In the genomic region with DNA sequence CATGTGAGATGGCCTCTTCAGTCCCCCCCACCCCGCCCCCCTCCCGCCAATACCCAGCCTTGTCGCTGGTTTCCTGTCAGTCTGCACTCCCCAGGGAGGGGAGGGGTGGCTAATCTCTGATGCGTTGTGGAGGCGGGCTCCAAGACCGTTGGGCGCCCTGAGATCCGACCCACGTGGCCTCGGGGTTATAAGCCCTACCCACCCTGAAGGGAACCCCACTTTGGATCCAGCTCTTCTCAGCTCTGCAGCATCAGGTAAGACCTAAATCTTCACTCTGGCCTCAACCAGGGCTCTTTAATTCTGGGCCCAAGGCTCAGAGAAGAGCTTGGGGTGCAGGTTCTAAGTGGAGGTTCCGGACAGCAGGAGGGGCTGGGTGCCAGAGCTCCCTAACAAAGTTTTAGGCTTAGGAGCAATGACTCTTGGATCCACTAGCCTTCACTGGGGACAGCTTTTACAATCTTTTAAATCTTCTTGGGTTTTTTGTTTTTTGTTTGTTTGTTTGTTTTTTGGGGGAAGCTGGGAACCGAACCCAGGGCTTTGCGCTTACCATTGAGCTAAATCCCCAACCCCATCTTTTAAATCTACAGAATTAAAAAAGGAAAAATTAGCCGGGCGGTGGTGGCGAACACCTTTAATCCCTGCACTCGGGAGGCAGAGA, we compare ENCODE assay signal across 9 mouse cellular contexts. TPM values are rescaled to one million over a fixed set of nuclear protein-coding genes. Genes with fewer than 3 reads are reported as not detected.
DNase-seq lines count a peak whose midpoint lies in the region; ATAC-seq and TF ChIP-seq lines count a peak whose summit lies in the region.
"Had no signal": no experiment of that assay in that cellular context is flagged by ENCODE, and none has a peak within 500 bp of the region (broad histone marks: within the 10 kb centered on the region; RNA-seq: fewer than 3 reads in every experiment).

No protein-coding gene starts in this region.

- peaks cover 5% of the 10 kb centered on the region; the same call in 1 of the 2 replicates for H3K4me1 ChIP-seq in heart, embryonic 11.5 days (ENCODE audit: control insufficient read depth, insufficient read depth, low read length)
- H3K4me1 ChIP-seq in lung, embryonic 14.5 days (ENCODE audit: insufficient read depth), result no peaks in the 10 kb centered on the region

- H3K27me3 ChIP-seq in heart, embryonic 11.5 days (ENCODE audit: control insufficient read depth, insufficient read depth, low read length), result peaks cover 12% of the 10 kb centered on the region
- H3K27me3 ChIP-seq in lung, embryonic 14.5 days (ENCODE audit: insufficient read depth, low read length), result peaks cover 12% of the 10 kb centered on the region

- peak; percentile 84 for ATAC-seq in heart, embryonic 11.5 days (replicated peaks; ENCODE audit: insufficient number of reproducible peaks, low FRiP score, low TSS enrichment)
- ATAC-seq in lung, embryonic 14.5 days (ENCODE audit: insufficient read depth), result peak; percentile 64

- H3K4me3 ChIP-seq in layer of hippocampus, adult 2 months, result peak overlapping the region; percentile 15; the same call in 1 of the 2 replicates
- H3K4me3 ChIP-seq in heart, embryonic 11.5 days (ENCODE audit: low read depth, low read length), result peak overlapping the region; percentile 34
- peak overlapping the region; percentile 19; the same call in 1 of the 2 replicates for H3K4me3 ChIP-seq in lung, embryonic 14.5 days (ENCODE audit: low read depth, low read length)

- DNase-seq in layer of hippocampus, adult 2 months (ENCODE audit: low spot score in 2 of 2), result no peak
- no peak for DNase-seq in layer of hippocampus, postnatal 36 days
- peak; percentile 99 for DNase-seq in T-cell, adult 2 months (ENCODE audit: low spot score)
- peak; percentile 27 for DNase-seq in lung, embryonic 14.5 days
- peak; percentile 95 to 96 for DNase-seq in spleen, postnatal 4 days (ENCODE audit: low spot score in 2 of 2)
- DNase-seq in cerebellum, postnatal 36 days, result no peak
- DNase-seq in ovary, postnatal 36 days (ENCODE audit: low spot score), result no peak

- no peaks in the 10 kb centered on the region for H3K9me3 ChIP-seq in heart, embryonic 11.5 days (replicated peaks; ENCODE audit: control insufficient read depth, low read length)
- no peaks in the 10 kb centered on the region for H3K9me3 ChIP-seq in lung, embryonic 14.5 days (ENCODE audit: low read depth, low read length)

- no peak for TF ChIP-seq CTCF in layer of hippocampus, adult 2 months (conservative IDR thresholded peaks at IDR 0.05)
- no peak for TF ChIP-seq CTCF in lung, embryonic 14.5 days (IDR thresholded peaks at IDR 0.05; ENCODE audit: low read depth)

- 63% methylated on average over 17 of the region's 17 CpGs for WGBS in heart, embryonic 11.5 days (ENCODE audit: insufficient replicate concordance)
- WGBS in lung, embryonic 14.5 days, result 65% methylated on average over 17 of the region's 17 CpGs

- peak overlapping the region; percentile 36; the same call in 1 of the 2 replicates for H3K4me2 ChIP-seq in heart, embryonic 11.5 days
- H3K4me2 ChIP-seq in lung, embryonic 14.5 days, result no peak overlapping the region; the same call in 1 of the 2 replicates

- H3K36me3 ChIP-seq in heart, embryonic 11.5 days (ENCODE audit: control insufficient read depth, insufficient read depth, low read length), result no peaks in the 10 kb centered on the region
- H3K36me3 ChIP-seq in lung, embryonic 14.5 days (ENCODE audit: insufficient read depth), result no peaks in the 10 kb centered on the region

- no peak overlapping the region for H3K27ac ChIP-seq in layer of hippocampus, adult 2 months
- peak overlapping the region; percentile 57 for H3K27ac ChIP-seq in heart, embryonic 11.5 days (ENCODE audit: low read depth, low read length)
- H3K27ac ChIP-seq in lung, embryonic 14.5 days (ENCODE audit: low read depth), result no peak overlapping the region

- peak overlapping the region; percentile 68; the same call in 1 of the 2 replicates for H3K9ac ChIP-seq in heart, embryonic 11.5 days (ENCODE audit: low read depth, low read length)
- peak overlapping the region; percentile 9; the same call in 1 of the 2 replicates for H3K9ac ChIP-seq in lung, embryonic 14.5 days

RNA-seq across cellular contexts. Expression of a gene that starts 4.9 kb away (rescaled TPM):
- total RNA-seq in layer of hippocampus, adult 2 months (2021), result 100 to 1,000 TPM; 155 to 175 TPM
- total RNA-seq in layer of hippocampus, postnatal 36 days (2021), result 100 to 1,000 TPM; 146 to 163 TPM
- 0.72 and 1.2 TPM in 2 replicates for polyA plus RNA-seq in heart, embryonic 11.5 days (2014; fragmentation: Nextera tagmentation; extraction: Ambion mirVana)
- 1.5 and 2.5 TPM in 2 replicates for polyA plus RNA-seq in lung, embryonic 14.5 days (2014; fragmentation: Nextera tagmentation; extraction: Ambion mirVana)

RNA-seq across cellular contexts. Expression of a gene that starts 18.1 kb away (rescaled TPM):
- total RNA-seq in layer of hippocampus, adult 2 months (2021), result 10 to 100 TPM; 72.1 to 72.8 TPM
- 10 to 100 TPM; 71.7 to 78.7 TPM for total RNA-seq in layer of hippocampus, postnatal 36 days (2021)
- polyA plus RNA-seq in heart, embryonic 11.5 days (2014; fragmentation: Nextera tagmentation; extraction: Ambion mirVana), result 114 and 120 TPM in 2 replicates
- 145 and 146 TPM in 2 replicates for polyA plus RNA-seq in lung, embryonic 14.5 days (2014; fragmentation: Nextera tagmentation; extraction: Ambion mirVana)

RNA-seq across cellular contexts. Expression of a gene that starts 37.9 kb away (rescaled TPM):
- not detected for total RNA-seq in layer of hippocampus, adult 2 months (2021)
- total RNA-seq in layer of hippocampus, postnatal 36 days (2021), result under 1 TPM; 0.28 to 0.60 TPM
- polyA plus RNA-seq in heart, embryonic 11.5 days (2014; fragmentation: Nextera tagmentation; extraction: Ambion mirVana), result 6.7 and 9.4 TPM in 2 replicates
- 0.37 and 0.89 TPM in 2 replicates for polyA plus RNA-seq in lung, embryonic 14.5 days (2014; fragmentation: Nextera tagmentation; extraction: Ambion mirVana)
- total RNA-seq: left cerebral cortex, postnatal 25 days had no signal

Comparison
In these comparisons a context has a peak if more than half of its experiments do, and no peak if none do; other contexts are left out.
1. DNase-seq: peak in T-cell, adult 2 months (single experiment), lung, embryonic 14.5 days (single experiment) and spleen, postnatal 4 days (2 of 2); none in layer of hippocampus, adult 2 months (0 of 2), layer of hippocampus, postnatal 36 days (0 of 2), cerebellum, postnatal 36 days (0 of 2) and ovary, postnatal 36 days (single experiment).
2. Peak in every context shown above with its lines, with median percentiles within 50 percentile points of each other: H3K4me3 ChIP-seq.